Mouse (Mus musculus): ENCODE data around the gene Olfr1424. TPM values are rescaled to one million over a fixed set of nuclear protein-coding genes. Genes with fewer than 3 reads are reported as not detected.

Gene Olfr1424
- polyA plus RNA-seq, 1 experiment = not detected

DNA sequence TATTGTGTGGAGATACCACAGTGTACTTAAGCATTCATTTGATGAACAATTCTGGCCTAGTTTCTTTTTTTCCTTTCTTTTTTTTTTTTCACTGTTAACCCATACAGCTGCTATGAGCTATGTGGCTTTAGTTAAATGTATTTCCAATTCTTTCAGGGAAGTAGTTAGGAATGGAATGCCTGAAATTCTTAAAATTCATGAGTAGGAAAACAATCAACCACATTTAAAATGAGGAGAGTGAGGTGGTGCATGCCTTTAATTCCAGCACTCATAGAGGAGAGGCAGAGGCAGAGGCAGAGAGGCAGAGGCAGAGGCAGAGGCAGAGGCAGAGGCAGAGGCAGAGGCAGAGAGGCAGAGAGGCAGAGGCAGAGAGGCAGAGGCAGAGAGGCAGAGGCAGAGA is 24.8 kb downstream of the Olfr1424 start:
- Histone ChIP-seq H3K4me1 (ENCODE audit: control insufficient read depth, insufficient read depth, low read length) (no peaks in the 10 kb centered on the region), H3K4me3 (replicated peaks; ENCODE audit: insufficient read depth, low read depth, low read length) (no peak overlapping the region), H3K27ac (ENCODE audit: insufficient read depth, low read length) (no peak overlapping the region), H3K27me3 (ENCODE audit: control insufficient read depth, insufficient read depth, low read length) (no peaks in the 10 kb centered on the region)
- no peak for TF ChIP-seq POLR2A (IDR thresholded peaks at IDR 0.05; ENCODE audit: borderline replicate concordance, insufficient read depth, low read length)
- no peak for TF ChIP-seq CTCF (IDR thresholded peaks at IDR 0.05; ENCODE audit: borderline replicate concordance, insufficient read depth, low read depth, low read length)
- no peak for DNase-seq

DNA sequence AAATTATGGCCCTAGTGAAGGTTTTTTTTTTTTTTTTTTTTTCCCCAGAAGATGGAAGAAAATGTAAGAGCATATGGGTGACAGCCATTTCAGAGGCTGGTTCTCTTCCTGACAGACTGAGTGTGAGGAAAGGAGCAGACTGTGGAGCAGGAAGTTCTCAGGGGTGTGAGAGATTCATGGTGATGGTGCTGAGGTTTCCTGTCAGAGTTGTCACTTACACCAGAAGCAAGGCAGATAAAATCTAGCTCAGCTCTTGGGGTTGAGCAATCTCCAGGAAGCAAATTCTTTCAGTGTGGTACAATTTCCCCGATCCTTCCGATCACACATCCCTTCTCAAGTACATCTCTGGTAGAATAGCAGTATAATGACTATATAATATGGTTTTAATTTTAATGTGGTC is 35.9 kb downstream of the Olfr1424 start:
- Histone ChIP-seq H3K4me3 (replicated peaks; ENCODE audit: insufficient read depth, low read depth, low read length) (no peak overlapping the region), H3K27ac (ENCODE audit: insufficient read depth, low read length) (no peak overlapping the region), H3K4me1 (ENCODE audit: control insufficient read depth, insufficient read depth, low read length) (no peaks in the 10 kb centered on the region), H3K27me3 (ENCODE audit: control insufficient read depth, insufficient read depth, low read length) (no peaks in the 10 kb centered on the region; the same call in 1 of the 2 replicates)
- no peak for DNase-seq
- TF ChIP-seq CTCF (IDR thresholded peaks at IDR 0.05; ENCODE audit: borderline replicate concordance, insufficient read depth, low read depth, low read length) = no peak
- TF ChIP-seq POLR2A (IDR thresholded peaks at IDR 0.05; ENCODE audit: borderline replicate concordance, insufficient read depth, low read length) = no peak
- 98% methylated on average over 2 of the region's 2 CpGs for WGBS

DNA sequence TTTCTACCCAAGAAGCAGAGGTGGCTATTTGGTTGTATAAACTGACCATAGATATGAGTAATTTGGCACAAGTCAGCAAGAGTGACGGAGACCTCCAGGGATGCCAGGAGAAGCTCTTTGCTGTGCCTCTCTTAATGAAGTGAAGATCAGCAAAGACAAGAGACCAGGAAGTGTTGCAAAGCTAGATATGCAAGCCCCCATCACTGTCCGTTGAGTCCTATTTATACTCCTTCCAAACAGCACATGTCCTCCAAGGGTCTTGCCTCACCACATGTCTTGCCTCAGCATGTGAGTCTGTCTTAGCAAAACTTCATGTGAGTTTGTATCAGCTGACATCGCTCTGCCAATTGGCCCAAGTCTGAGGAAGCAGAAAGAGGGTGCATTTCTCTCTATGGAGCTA is 37.1 kb downstream of the Olfr1424 start:
- Histone ChIP-seq H3K27ac (ENCODE audit: insufficient read depth, low read length) (no peak overlapping the region), H3K4me3 (replicated peaks; ENCODE audit: insufficient read depth, low read depth, low read length) (no peak overlapping the region), H3K27me3 (ENCODE audit: control insufficient read depth, insufficient read depth, low read length) (no peaks in the 10 kb centered on the region; the same call in 1 of the 2 replicates), H3K4me1 (ENCODE audit: control insufficient read depth, insufficient read depth, low read length) (no peaks in the 10 kb centered on the region)
- TF ChIP-seq POLR2A (IDR thresholded peaks at IDR 0.05; ENCODE audit: borderline replicate concordance, insufficient read depth, low read length) (no peak), CTCF (IDR thresholded peaks at IDR 0.05; ENCODE audit: borderline replicate concordance, insufficient read depth, low read depth, low read length) (no peak)
- 89% methylated on average over 3 of the region's 3 CpGs for WGBS
- no peak for DNase-seq

DNA sequence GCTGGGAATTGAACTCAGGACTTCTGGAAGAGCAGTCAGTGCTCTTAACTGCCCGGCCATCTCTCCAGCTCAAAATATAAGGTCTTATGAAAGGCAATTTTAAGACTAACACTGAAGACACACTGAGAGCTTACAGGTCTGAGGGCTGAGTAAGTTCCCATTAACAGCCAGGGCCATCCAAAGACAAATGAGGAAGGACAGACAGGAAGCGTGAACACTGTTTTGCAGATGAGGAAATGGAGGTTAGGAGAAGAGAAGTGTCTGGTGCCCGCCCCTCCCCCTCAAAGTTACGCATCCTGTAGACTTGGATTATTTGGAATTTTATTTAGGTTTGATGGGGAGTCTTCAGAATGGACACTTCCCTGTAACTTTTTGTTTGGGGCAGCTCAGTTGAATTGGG is 38.3 kb downstream of the Olfr1424 start:
- DNase-seq = no peak
- 85% methylated on average over 4 of the region's 4 CpGs for WGBS

DNA sequence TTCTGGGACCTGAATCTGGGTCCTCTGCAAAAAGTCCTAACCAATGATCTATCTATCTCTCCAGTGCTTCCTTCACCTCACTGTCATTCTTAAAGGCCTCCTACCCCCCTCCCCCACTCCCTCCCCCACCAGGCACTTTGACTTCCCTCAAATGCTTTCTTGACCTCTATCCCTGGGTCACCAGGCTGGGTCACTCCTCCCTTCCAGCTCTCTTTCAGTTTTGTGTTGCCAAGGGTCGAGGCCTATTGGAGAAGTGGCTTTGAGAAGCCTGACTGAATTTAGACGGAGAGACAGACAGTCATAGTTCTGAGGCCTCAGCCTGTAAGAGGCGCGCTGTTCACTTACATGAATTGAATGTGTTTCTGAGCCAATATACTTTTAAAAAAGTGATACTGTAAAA is 46.3 kb downstream of the Olfr1424 start:
- Histone ChIP-seq H3K4me1 (ENCODE audit: control insufficient read depth, insufficient read depth, low read length) (no peaks in the 10 kb centered on the region), H3K4me3 (replicated peaks; ENCODE audit: insufficient read depth, low read depth, low read length) (no peak overlapping the region), H3K27ac (ENCODE audit: insufficient read depth, low read length) (no peak overlapping the region), H3K27me3 (ENCODE audit: control insufficient read depth, insufficient read depth, low read length) (no peaks in the 10 kb centered on the region)
- TF ChIP-seq CTCF (IDR thresholded peaks at IDR 0.05; ENCODE audit: borderline replicate concordance, insufficient read depth, low read depth, low read length) = no peak
- no peak for TF ChIP-seq POLR2A (IDR thresholded peaks at IDR 0.05; ENCODE audit: borderline replicate concordance, insufficient read depth, low read length)
- no peak for DNase-seq
- WGBS = 60% methylated on average over 4 of the region's 4 CpGs

More for the DNA sequence above, 38.3 kb downstream of the Olfr1424 start:
- TF ChIP-seq POLR2A (IDR thresholded peaks at IDR 0.05; ENCODE audit: borderline replicate concordance, insufficient read depth, low read length) = no peak
- TF ChIP-seq CTCF (IDR thresholded peaks at IDR 0.05; ENCODE audit: borderline replicate concordance, insufficient read depth, low read depth, low read length) = no peak
- Histone ChIP-seq H3K27me3 (ENCODE audit: control insufficient read depth, insufficient read depth, low read length) (no peaks in the 10 kb centered on the region; the same call in 1 of the 2 replicates), H3K4me3 (replicated peaks; ENCODE audit: insufficient read depth, low read depth, low read length) (no peak overlapping the region), H3K4me1 (ENCODE audit: control insufficient read depth, insufficient read depth, low read length) (no peaks in the 10 kb centered on the region), H3K27ac (ENCODE audit: insufficient read depth, low read length) (no peak overlapping the region)

DNA sequence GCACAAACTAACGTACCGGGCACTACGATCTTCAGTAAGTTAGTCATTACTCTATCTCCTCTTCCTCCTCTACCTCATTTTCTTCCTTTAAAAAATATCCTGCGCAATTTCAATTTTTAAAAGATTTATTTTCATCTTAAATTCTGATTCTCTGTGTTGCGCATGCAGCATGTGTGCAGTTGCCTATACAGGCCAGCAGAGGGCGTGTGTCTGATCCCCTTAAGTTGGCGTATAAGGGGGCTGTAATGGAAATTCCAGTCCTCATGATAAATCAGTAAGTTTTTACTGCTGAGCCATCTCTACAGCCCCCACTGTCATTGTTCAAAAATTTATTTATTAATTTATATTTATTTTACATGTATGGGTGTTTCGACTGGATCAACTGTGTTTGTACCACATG is 46.8 kb downstream of the Olfr1424 start:
- no peak for DNase-seq
- H3K4me3 ChIP-seq (replicated peaks; ENCODE audit: insufficient read depth, low read depth, low read length) = no peak overlapping the region
- 74% methylated on average over 8 of the region's 8 CpGs for WGBS
- no peak for TF ChIP-seq POLR2A (IDR thresholded peaks at IDR 0.05; ENCODE audit: borderline replicate concordance, insufficient read depth, low read length)
- no peak for TF ChIP-seq CTCF (IDR thresholded peaks at IDR 0.05; ENCODE audit: borderline replicate concordance, insufficient read depth, low read depth, low read length)
- no peaks in the 10 kb centered on the region for H3K27me3 ChIP-seq (ENCODE audit: control insufficient read depth, insufficient read depth, low read length)
- H3K4me1 ChIP-seq (ENCODE audit: control insufficient read depth, insufficient read depth, low read length) = no peaks in the 10 kb centered on the region
- H3K27ac ChIP-seq (ENCODE audit: insufficient read depth, low read length) = no peak overlapping the region

DNA sequence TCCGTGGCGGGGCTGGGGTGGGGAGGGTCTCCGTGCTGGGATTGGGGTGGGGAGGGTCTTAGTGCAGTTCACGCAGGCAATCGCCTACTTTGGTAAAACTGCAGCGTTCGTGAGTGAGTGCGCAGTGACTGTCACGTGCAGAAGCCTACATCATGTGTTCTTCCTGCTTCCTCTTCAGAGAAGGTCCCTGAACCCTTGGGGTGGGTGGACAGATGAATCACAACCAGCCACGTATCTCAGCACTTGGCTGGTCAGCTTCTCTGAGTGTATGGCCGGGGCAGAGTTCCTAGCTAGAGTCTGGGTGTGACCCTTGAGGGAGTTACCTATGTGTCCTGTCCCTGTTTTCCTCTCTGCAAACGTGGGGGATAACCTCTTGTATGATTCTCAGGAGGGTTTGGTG is 49.3 kb downstream of the Olfr1424 start:
- 7% methylated on average over 10 of the region's 12 CpGs for WGBS
- TF ChIP-seq POLR2A (IDR thresholded peaks at IDR 0.05; ENCODE audit: borderline replicate concordance, insufficient read depth, low read length) (no peak), CTCF (IDR thresholded peaks at IDR 0.05; ENCODE audit: borderline replicate concordance, insufficient read depth, low read depth, low read length) (no peak)
- peak overlapping the region; percentile 15 for H3K4me3 ChIP-seq (replicated peaks; ENCODE audit: insufficient read depth, low read depth, low read length)
- no peaks in the 10 kb centered on the region for H3K27me3 ChIP-seq (ENCODE audit: control insufficient read depth, insufficient read depth, low read length)
- no peaks in the 10 kb centered on the region for H3K4me1 ChIP-seq (ENCODE audit: control insufficient read depth, insufficient read depth, low read length)
- peak; percentile 39 to 40 for DNase-seq
- no peak overlapping the region for H3K27ac ChIP-seq (ENCODE audit: insufficient read depth, low read length)

DNA sequence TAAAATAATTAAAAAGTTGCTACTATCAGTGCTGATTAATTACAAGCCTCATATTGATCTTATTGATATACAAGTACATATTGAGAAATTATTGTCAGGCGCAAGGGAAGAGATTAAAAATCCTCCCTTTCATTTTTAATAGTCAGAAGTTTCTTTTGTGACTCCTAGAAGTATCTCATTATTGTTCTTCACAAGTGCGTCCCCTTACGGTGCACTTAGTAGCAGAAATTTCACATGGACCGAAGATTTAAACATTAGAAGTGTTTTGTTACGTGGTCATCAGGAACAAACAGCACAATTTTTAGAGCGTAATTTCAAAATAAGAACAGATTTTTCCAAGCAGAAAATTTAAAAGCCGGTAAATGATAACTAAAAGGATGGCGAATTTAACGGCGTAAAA is 49.9 kb downstream of the Olfr1424 start:
- DNase-seq = no peak
- TF ChIP-seq CTCF (IDR thresholded peaks at IDR 0.05; ENCODE audit: borderline replicate concordance, insufficient read depth, low read depth, low read length) = no peak
- TF ChIP-seq POLR2A (IDR thresholded peaks at IDR 0.05; ENCODE audit: borderline replicate concordance, insufficient read depth, low read length) = no peak
- Histone ChIP-seq H3K27ac (ENCODE audit: insufficient read depth, low read length) (no peak overlapping the region), H3K4me3 (replicated peaks; ENCODE audit: insufficient read depth, low read depth, low read length) (no peak overlapping the region), H3K27me3 (ENCODE audit: control insufficient read depth, insufficient read depth, low read length) (no peaks in the 10 kb centered on the region), H3K4me1 (ENCODE audit: control insufficient read depth, insufficient read depth, low read length) (no peaks in the 10 kb centered on the region)
- 1% methylated on average over 10 of the region's 10 CpGs for WGBS

All from cerebellum, adult 2 months (tissue).